Mouse (Mus musculus) telencephalon, adult 2 months (tissue): ENCODE measurements around the gene Atp8a1.
A peak's percentile ranks its signal among the peaks of the same experiment; 100 is the strongest.

Experiments
- DNase-seq: peaks from one replicate; pipeline ENCODE4 v3.0.0-alpha.2; 2011; ENCODE audit warnings: low read depth, low spot score

The Atp8a1 gene

GRCm38 (mm10) chr5:67678819-67679218 lies 168.4 kb downstream of the Atp8a1 start:
- no peak for DNase-seq

GRCm38 (mm10) chr5:67673008-67673407 lies 174.2 kb downstream of the Atp8a1 start:
- DNase-seq = no peak

GRCm38 (mm10) chr5:67670158-67670557 lies 177.1 kb downstream of the Atp8a1 start:
- DNase-seq = no peak

- no peak for DNase-seq
Observed at GRCm38 (mm10) chr5:67669436-67669896, 177.8 kb downstream of the Atp8a1 start.

- no peak for DNase-seq
Observed at GRCm38 (mm10) chr5:67662715-67663114, 184.5 kb downstream of the Atp8a1 start.

- DNase-seq = no peak
Observed at GRCm38 (mm10) chr5:67659864-67660263, 187.4 kb downstream of the Atp8a1 start.

GRCm38 (mm10) chr5:67656821-67657259 lies 190.4 kb downstream of the Atp8a1 start:
- no peak for DNase-seq

GRCm38 (mm10) chr5:67655696-67656519 lies 191.3 kb downstream of the Atp8a1 start:
- DNase-seq = no peak

GRCm38 (mm10) chr5:67654572-67654971 lies 192.7 kb downstream of the Atp8a1 start:
- peak; percentile 43 for DNase-seq

- DNase-seq = no peak
Observed at GRCm38 (mm10) chr5:67653543-67653942, 193.7 kb downstream of the Atp8a1 start.

- DNase-seq = no peak
Observed at GRCm38 (mm10) chr5:67652468-67652867, 194.8 kb downstream of the Atp8a1 start.

- DNase-seq = no peak
Observed at GRCm38 (mm10) chr5:67650021-67650420, 197.2 kb downstream of the Atp8a1 start.

GRCm38 (mm10) chr5:67649156-67649555 lies 198.1 kb downstream of the Atp8a1 start:
- no peak for DNase-seq

GRCm38 (mm10) chr5:67647568-67647967 lies 199.7 kb downstream of the Atp8a1 start:
- no peak for DNase-seq

GRCm38 (mm10) chr5:67646756-67647529 lies 200.3 kb downstream of the Atp8a1 start:
- DNase-seq = no peak

GRCm38 (mm10) chr5:67643537-67644255 lies 203.5 kb downstream of the Atp8a1 start:
- peak; percentile 26 for DNase-seq

GRCm38 (mm10) chr5:67641406-67642120 lies 205.7 kb downstream of the Atp8a1 start:
- DNase-seq = no peak

GRCm38 (mm10) chr5:67640596-67641312 lies 206.5 kb downstream of the Atp8a1 start:
- DNase-seq = no peak

- DNase-seq = no peak
Observed at GRCm38 (mm10) chr5:67634339-67634738, 212.9 kb downstream of the Atp8a1 start.

GRCm38 (mm10) chr5:67633831-67634268 lies 213.4 kb downstream of the Atp8a1 start:
- DNase-seq = no peak
